Mouse (Mus musculus) MEL (cell line): ENCODE data around the gene Dscam.

Experiments
- NELFE ChIP-seq: IDR thresholded peaks from 2 replicates; pipeline ENCODE4 v1.6.1; 2011; ENCODE audit warnings: low read depth, low read length, improper control_type of control experiment
- SIN3A ChIP-seq: IDR thresholded peaks from 2 replicates; pipeline ENCODE4 v1.6.1; 2012; ENCODE audit warnings: low read length, improper control_type of control experiment, inconsistent platforms

GRCm38 (mm10) chr16:96613275-96613674, 557.3 kb downstream of the Dscam start:
- TF ChIP-seq NELFE (no peak), SIN3A (no peak)
